Mouse (Mus musculus): Measurements from ENCODE around the gene Slc25a34.

Gene Slc25a34

GRCm38 (mm10) chr4:141618565-141619243, 4.9 kb downstream of the Slc25a34 start, which contains the start of gene Tmem82:
Tmem82 (minus strand) TSS chr4:141618633.
- DNase-seq (ENCODE audit: low read depth, low spot score) = peak; percentile 78

DNA sequence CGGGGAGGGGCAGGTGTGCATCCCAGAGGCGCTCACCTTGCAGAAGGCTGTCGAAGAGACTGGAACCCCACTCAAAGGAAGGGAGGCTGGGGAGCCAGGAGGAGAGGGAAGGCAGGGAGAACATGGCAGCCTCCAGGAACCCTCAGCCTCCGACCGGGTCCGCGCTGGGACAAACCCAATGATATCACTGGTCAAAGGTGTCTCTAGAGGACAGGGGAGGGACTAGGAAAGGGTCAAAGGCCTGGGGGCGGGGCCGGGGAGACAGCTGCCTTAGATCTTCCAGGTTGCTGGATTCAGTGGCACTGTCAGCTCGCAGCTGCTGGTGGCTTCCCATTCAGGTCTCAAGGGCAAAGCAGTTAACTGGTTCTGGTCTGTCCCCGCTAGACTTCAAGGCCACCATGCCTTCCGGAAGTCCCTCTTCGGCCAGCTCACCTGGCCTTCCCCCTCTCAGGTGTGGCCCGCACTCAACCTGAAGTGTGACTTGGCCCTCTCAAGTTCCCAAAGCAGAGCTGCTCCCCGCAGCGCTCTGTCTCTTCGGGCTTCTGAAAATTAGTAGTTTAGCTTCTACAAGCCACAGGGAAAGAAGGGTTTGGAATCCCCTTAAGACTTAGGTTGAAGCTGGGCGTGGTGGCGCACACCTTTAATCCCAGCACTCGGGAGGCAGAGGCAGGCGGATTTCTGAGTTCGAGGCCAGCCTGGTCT, 5.6 kb downstream of the Slc25a34 start:
- DNase-seq (ENCODE audit: low read depth, low spot score) = peak; percentile 32

DNA sequence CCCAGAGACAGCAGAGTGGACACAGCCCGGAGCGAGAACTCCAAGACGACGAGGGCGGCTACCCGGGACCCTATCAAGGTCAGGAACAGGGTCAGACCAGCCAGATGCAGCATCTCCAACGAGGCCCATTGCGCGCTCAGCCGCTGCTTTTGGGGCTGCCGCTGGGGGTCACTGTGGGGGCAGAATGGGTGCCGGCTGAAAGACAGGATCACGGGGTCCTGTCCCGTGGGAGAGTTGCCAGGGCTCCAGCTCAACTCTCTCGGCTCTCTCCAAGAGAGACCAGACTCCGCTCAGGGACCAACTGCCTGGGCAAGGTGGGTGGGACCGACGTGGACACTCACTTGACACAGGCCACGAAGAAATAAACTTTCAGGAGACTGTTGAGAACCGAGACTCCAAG, 6.3 kb downstream of the Slc25a34 start:
- DNase-seq (ENCODE audit: low read depth, low spot score) = peak; percentile 63

DNA sequence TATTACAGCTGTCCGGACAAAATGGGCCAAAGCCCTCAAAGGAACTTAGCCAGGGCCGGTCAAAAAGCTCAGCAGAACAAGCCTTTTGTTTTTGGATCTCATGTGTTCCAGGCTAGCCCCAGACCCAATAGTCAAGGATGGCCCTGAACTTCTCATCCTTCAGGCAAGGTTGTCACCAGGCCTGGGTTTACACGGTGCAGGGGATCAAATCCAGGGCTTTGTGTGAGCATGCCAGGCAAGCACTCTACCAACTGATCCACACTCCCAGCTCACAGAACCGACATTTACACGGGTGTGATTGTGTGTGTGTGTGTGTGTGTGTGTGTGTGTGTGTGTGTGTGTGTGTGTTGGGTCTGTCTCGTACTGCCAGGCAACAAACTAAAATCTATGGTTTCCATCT, 6.8 kb downstream of the Slc25a34 start:
- DNase-seq (ENCODE audit: low read depth, low spot score) = no peak

DNA sequence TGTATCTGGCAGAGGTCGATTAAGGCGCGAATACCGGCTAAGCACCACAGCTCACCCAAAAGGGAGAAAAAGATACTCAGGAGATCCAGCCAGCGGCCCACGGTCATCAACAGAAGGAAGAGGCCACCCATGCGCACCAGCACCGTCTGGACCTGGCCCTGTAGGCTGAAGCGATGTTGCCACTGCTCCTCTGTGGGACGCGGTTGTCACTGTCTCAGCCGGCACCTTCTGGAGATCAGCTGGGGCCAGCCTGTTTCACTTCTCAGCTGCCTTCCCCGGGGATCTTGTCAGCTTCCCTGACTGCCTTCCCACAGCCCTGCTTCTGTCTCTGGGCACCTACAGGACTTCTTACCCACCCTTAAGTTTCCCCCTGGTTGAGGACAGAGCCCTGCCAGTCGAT, 8.7 kb downstream of the Slc25a34 start:
- no peak for DNase-seq (ENCODE audit: low read depth, low spot score)

GRCm38 (mm10) chr4:141609538-141609937, 14.1 kb downstream of the Slc25a34 start:
- DNase-seq (ENCODE audit: low read depth, low spot score) = no peak

DNA sequence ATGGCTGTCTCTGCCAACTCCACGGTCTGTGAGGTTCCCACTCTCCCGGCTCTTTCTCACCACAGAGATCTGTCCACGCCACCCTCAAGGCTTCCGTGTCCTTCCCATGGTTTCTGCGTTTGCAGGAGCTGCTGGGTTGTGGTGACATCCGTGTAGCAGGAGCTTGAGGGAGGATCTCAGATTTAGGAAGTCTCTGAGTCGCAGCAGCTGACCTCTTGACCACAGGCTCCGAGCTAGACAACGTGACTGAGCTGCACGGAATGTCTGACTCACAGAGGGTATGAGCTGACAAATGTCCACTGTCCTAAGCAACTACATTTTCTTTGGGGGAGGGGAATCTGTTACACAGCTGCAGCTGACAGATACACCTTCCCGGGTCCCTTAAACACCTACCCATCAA, 17.8 kb downstream of the Slc25a34 start, which contains the start of gene Fblim1:
Fblim1 (minus strand) TSS at position 236 of the 400 bp plus-strand sequence.
- no peak for DNase-seq (ENCODE audit: low read depth, low spot score)

DNA sequence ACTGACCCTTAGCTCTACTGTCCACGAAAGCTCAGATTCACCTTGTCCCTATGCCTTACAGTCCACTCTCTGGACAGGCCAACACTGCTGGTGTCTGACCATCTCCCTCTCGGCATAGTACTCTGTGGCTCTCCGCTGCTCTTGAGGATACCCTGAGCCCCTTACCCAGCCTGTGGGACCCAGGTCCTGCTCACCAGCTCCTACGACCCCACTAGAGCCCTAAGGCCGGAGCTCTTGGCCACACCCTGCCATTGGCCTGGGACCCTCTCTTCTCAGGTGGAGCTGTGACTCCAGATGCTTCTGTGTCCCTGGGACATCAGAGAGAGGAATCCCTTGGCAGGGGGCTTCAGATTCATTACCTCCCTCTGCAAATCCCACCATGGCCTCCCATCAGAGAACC, 18.2 kb downstream of the Slc25a34 start:
- no peak for DNase-seq (ENCODE audit: low read depth, low spot score)

- no peak for DNase-seq (ENCODE audit: low read depth, low spot score)
These were observed 19.1 kb downstream of the Slc25a34 start for GRCm38 (mm10) chr4:141604493-141604892.

DNA sequence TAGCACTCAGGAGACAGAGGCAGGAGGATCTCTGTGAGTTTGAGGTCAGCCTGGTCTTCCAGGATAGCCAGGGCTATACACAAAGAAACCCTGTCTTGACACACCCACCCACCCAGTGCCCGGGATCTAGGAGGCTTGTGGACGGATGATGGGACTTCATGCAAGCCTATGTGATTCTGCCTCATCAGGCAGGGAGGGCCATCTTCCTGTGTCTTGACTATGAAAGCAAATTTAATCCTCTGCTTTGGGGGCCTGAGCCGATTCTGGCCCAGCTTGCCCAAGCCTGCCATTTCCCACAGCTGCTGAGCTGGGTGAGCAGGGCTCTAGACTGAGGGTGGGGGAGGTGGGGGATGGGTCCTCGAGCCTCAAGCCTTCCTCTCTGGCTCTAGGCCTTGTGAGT, 19.7 kb downstream of the Slc25a34 start:
- no peak for DNase-seq (ENCODE audit: low read depth, low spot score)

GRCm38 (mm10) chr4:141602523-141603223, 20.9 kb downstream of the Slc25a34 start:
- no peak for DNase-seq (ENCODE audit: low read depth, low spot score)

DNA sequence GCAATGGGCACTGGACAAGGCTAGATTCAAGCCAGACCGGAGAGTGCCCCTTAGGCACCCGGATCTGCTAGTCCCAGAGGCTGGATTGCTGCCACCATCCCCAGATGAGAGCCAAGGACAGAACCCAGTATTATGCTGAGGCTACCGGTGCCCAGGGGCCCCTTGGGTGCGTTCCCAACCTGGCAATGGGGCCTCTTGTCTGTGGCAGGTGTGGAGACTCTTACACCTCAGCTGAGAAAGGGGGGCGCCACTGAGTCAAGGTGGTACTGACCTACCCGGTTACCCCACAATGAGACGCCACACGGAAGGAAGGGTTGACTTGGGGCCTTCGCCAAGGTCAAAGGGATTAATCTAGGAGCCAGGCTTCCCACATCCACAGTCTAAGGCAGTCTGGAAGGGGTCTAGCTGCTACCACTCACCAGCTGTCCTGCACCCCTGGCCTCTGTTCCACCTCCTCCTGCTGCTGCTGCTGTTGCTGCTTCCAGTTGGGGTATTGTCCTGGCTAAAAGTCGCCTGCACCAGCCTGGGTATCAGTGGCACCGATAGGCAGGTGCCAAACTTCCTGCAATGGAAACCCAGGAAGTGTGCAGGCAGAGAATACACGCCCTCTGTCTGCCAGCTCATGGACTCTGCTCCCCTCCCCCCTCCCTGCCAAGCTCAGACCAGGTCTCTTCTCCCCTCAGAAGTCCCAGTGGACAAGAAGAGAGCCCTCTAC, 22.3 kb downstream of the Slc25a34 start:
- DNase-seq (ENCODE audit: low read depth, low spot score) = no peak

DNA sequence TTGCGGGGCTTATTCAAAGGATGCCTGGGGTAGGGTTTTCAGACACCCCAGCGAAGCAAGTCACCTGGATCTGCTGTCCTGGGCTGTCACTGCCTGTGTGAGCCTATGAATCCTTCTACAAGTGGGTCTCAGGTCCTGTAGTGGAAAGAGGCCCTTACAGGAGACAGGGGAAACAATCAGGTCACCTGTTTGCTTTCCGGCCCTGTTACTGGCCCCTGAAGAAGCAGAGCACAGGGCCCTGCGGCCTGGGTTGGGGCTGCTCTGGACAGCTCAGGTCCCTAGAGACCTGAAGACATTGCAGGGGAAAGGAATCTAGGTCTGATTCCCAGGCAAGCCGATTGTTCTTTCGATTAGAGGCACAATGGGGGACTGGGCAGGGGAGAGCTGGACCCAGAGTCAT, 23.3 kb downstream of the Slc25a34 start:
- no peak for DNase-seq (ENCODE audit: low read depth, low spot score)

- no peak for DNase-seq (ENCODE audit: low read depth, low spot score)
These were observed 24.1 kb downstream of the Slc25a34 start for GRCm38 (mm10) chr4:141599251-141600141.

- no peak for DNase-seq (ENCODE audit: low read depth, low spot score)
These were observed 24.7 kb downstream of the Slc25a34 start for GRCm38 (mm10) chr4:141598894-141599250.

DNA sequence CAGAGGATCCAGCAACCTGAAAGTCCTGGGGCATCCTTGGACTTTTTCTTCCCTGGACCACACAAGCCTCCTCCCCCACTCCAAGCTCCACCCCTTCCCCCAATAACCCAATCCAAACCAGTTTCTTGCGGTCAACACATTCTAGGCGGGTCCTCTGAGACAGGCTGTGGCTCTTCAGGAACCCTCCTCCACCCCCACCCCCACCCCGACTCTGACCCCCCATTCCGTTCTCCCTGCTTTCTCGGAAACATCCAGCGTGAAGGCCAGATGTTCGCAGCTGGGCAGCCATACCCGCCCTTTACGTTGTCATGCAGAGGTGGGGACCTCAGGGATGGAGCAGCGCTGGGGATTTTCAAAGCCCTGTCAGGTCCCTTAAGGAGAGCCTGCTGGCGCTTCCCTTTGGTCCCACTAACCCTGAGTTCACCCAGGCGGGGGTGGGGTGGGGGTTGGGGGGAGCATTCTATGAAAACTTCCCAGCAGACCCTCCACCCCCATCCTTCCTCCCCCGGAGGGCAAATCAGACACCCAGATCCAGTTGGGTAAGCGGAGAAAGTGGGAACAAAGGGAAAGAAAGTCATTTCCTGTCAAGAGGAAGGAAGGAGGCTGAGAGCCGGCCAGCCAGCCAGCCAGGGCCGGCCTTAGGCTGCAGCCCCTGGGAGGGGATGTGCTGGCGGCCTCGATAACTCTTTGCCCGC, 25.3 kb downstream of the Slc25a34 start:
- no peak for DNase-seq (ENCODE audit: low read depth, low spot score)

DNA sequence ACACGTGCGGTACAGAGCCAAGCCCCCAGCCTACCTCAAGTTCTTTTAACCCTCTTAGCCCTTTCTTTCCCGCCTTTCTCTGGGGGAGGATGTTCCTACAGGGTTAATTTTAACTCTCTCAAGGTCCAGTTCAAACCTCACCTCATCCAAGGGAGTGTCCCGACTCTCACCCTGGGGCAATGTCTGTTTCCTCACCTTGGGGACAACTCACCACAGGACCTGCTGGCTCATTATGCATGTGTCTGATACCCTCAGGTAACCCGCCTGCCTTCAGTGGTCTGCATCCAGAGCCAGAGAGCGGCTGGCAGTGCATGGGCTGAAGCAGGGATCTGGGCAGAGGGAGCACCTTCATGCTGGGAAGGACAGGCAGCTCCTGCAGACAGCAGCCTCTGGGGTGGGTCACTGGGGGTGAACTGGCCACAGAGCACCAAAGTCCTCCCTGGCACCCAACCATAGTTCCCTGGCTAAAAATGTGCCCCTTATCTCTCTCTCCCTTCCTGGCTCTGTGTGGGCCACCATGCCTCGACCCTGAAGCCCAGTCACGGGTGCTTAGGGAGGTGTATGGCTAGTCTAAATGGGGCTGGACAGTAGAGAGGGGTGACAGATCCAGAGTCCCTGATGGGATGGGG, 26.8 kb downstream of the Slc25a34 start:
- no peak for DNase-seq (ENCODE audit: low read depth, low spot score)

- no peak for DNase-seq (ENCODE audit: low read depth, low spot score)
These were observed 27.9 kb downstream of the Slc25a34 start for GRCm38 (mm10) chr4:141595605-141596268.

GRCm38 (mm10) chr4:141595138-141595537, 28.5 kb downstream of the Slc25a34 start:
- no peak for DNase-seq (ENCODE audit: low read depth, low spot score)

Measured in CD4-positive helper T cell, adult 2 months (primary cell).